ENCODE assay signal across 20 mouse cellular contexts in genomic region chr1:186271436-186271835, GRCm38 (mm10).
DNase-seq lines count a peak whose midpoint lies in the region; ATAC-seq and TF ChIP-seq lines count a peak whose summit lies in the region.
"Had no signal": no experiment of that assay in that cellular context is flagged by ENCODE, and none has a peak within 500 bp of the region (broad histone marks: within the 10 kb centered on the region; RNA-seq: fewer than 3 reads in every experiment).

No protein-coding gene starts in this region.

- 46% methylated on average over 2 of the region's 2 CpGs for WGBS in hindbrain, postnatal 0 days
- WGBS in hindbrain, embryonic 14.5 days, result 49% methylated on average over 2 of the region's 2 CpGs
- WGBS in limb, embryonic 10.5 days, result 77% methylated on average over 2 of the region's 2 CpGs

- H3K4me3 ChIP-seq in hindbrain, postnatal 0 days (ENCODE audit: low read length), result no peak overlapping the region
- no peak overlapping the region for H3K4me3 ChIP-seq in hindbrain, embryonic 14.5 days (replicated peaks; ENCODE audit: low read length)
- H3K4me3 ChIP-seq in limb, embryonic 10.5 days, result no peak overlapping the region
- H3K4me3 ChIP-seq: forebrain, embryonic 10.5 days; forebrain, embryonic 13.5 days; hindbrain, embryonic 12.5 days had no signal

- no peaks in the 10 kb centered on the region for H3K4me1 ChIP-seq in hindbrain, postnatal 0 days (ENCODE audit: insufficient read depth, low read length)
- H3K4me1 ChIP-seq in hindbrain, embryonic 14.5 days (replicated peaks; ENCODE audit: control insufficient read depth, insufficient read depth, low read length), result no peaks in the 10 kb centered on the region
- H3K4me1 ChIP-seq in limb, embryonic 10.5 days, result peaks cover 27% of the 10 kb centered on the region
- H3K4me1 ChIP-seq: forebrain, embryonic 13.5 days; hindbrain, embryonic 12.5 days had no signal

- no peaks in the 10 kb centered on the region for H3K9me3 ChIP-seq in hindbrain, postnatal 0 days (ENCODE audit: low read length)
- 0 out of 2 replicates have a peak, but pooled peaks cover under 1% of the 10 kb centered on the region for H3K9me3 ChIP-seq in hindbrain, embryonic 14.5 days (ENCODE audit: control insufficient read depth, low read length)
- no peaks in the 10 kb centered on the region for H3K9me3 ChIP-seq in limb, embryonic 10.5 days (replicated peaks)
- H3K9me3 ChIP-seq: forebrain, embryonic 10.5 days; hindbrain, embryonic 12.5 days had no signal

- H3K27me3 ChIP-seq in hindbrain, postnatal 0 days (ENCODE audit: insufficient read depth, low read length), result no peaks in the 10 kb centered on the region
- no peaks in the 10 kb centered on the region for H3K27me3 ChIP-seq in hindbrain, embryonic 14.5 days (ENCODE audit: control insufficient read depth, insufficient read depth, low read length)
- no peaks in the 10 kb centered on the region for H3K27me3 ChIP-seq in limb, embryonic 10.5 days (ENCODE audit: low read depth, poor library complexity, severe bottlenecking)
- H3K27me3 ChIP-seq: forebrain, embryonic 13.5 days; hindbrain, embryonic 12.5 days had no signal

- no peak for ATAC-seq in hindbrain, postnatal 0 days
- ATAC-seq in hindbrain, embryonic 14.5 days (ENCODE audit: low FRiP score), result no peak
- ATAC-seq: activated CD4-positive, CD25-positive, alpha-beta regulatory T cell, adult 4 months; forebrain, embryonic 13.5 days; forebrain, embryonic 16.5 days; hindbrain, embryonic 16.5 days; inflammation-experienced regulatory T-cells, adult 6 months had no signal

- no peak overlapping the region for H3K9ac ChIP-seq in hindbrain, postnatal 0 days (replicated peaks; ENCODE audit: low read length)
- no peak overlapping the region for H3K9ac ChIP-seq in hindbrain, embryonic 14.5 days
- H3K9ac ChIP-seq: forebrain, embryonic 13.5 days; hindbrain, embryonic 12.5 days had no signal

- H3K4me2 ChIP-seq in hindbrain, postnatal 0 days (ENCODE audit: low read depth, low read length), result no peak overlapping the region
- H3K4me2 ChIP-seq in hindbrain, embryonic 14.5 days (replicated peaks), result no peak overlapping the region
- H3K4me2 ChIP-seq: forebrain, embryonic 13.5 days; heart, embryonic 11.5 days; hindbrain, embryonic 12.5 days had no signal

- H3K36me3 ChIP-seq in hindbrain, postnatal 0 days (ENCODE audit: insufficient read depth, low read length), result no peaks in the 10 kb centered on the region
- H3K36me3 ChIP-seq in hindbrain, embryonic 14.5 days (replicated peaks; ENCODE audit: control insufficient read depth, insufficient read depth), result no peaks in the 10 kb centered on the region
- H3K36me3 ChIP-seq in limb, embryonic 10.5 days, result 0 out of 2 replicates have a peak, but pooled peaks cover under 1% of the 10 kb centered on the region
- H3K36me3 ChIP-seq: forebrain, embryonic 10.5 days; hindbrain, embryonic 12.5 days had no signal

- DNase-seq in cerebellum, postnatal 10 days, result peak; percentile 56 to 65
- DNase-seq in cerebellum, adult 18-20 months, result no peak
- DNase-seq in hindbrain, postnatal 0 days (ENCODE audit: low spot score), result peak; percentile 37
- DNase-seq in hindbrain, embryonic 14.5 days (ENCODE audit: low spot score), result no peak
- no peak for DNase-seq in limb, embryonic 10.5 days (ENCODE audit: low spot score)
- DNase-seq in gastrocnemius, postnatal 36 days, result no peak
- DNase-seq: adrenal gland, adult 8-10 months; adrenal gland, postnatal 25 days; cerebellum, adult 2 months; cerebellum, adult 9-11 months; gastrocnemius, postnatal 10 days; kidney, adult 11 months had no signal

- intact Hi-C loops in gastrocnemius, postnatal 36 days (cut with DNase I), result no loop called here

- no peak for TF ChIP-seq CTCF in hindbrain, postnatal 0 days (IDR thresholded peaks at IDR 0.05; ENCODE audit: low read depth)

- no peak overlapping the region for H3K27ac ChIP-seq in hindbrain, postnatal 0 days
- no peak overlapping the region for H3K27ac ChIP-seq in hindbrain, embryonic 14.5 days
- 0 out of 2 replicates have a peak overlapping the region, but pooled peaks have one; percentile 36 for H3K27ac ChIP-seq in limb, embryonic 10.5 days
- H3K27ac ChIP-seq: forebrain, embryonic 10.5 days; forebrain, embryonic 13.5 days; hindbrain, embryonic 12.5 days had no signal

Comparison
In these comparisons a context has a peak if more than half of its experiments do, and no peak if none do; other contexts are left out.
1. DNase-seq: peak in cerebellum, postnatal 10 days (2 of 2) and hindbrain, postnatal 0 days (single experiment); none in cerebellum, adult 18-20 months (0 of 2), hindbrain, embryonic 14.5 days (single experiment), limb, embryonic 10.5 days (single experiment) and gastrocnemius, postnatal 36 days (0 of 2).